In the genomic region with DNA sequence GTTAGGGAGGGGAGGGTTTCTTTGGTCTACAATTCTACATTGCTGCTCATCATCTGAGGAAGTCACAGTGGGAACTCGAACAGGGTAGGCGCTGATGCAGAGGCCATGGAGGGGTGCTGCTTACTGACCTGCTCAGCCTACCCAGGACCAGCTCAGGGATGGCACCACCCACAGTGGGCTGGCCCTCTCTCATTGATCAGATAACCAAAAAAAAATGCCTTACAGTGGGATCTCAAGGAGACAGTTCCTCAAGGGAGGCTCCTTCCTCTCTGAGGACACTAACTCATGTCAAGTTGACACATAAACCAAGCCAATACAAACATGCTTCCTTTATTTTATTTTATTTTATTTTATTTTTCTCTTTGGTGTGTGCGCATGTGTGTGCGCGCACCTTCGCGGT, we compare ENCODE assay signal across 7 mouse cellular contexts.
A peak's percentile ranks its signal among the peaks of the same experiment; 100 is the strongest.
DNase-seq lines count a peak whose midpoint lies in the region; ATAC-seq and TF ChIP-seq lines count a peak whose summit lies in the region.

No protein-coding gene starts in this region.

- H3K27me3 ChIP-seq in embryonic facial prominence, embryonic 15.5 days = no peaks in the 10 kb centered on the region

- peaks cover 59% of the 10 kb centered on the region for H3K4me1 ChIP-seq in bone marrow macrophage, adult 2 months (ENCODE audit: control insufficient read depth, insufficient read depth, low read length)
- peaks cover 35% of the 10 kb centered on the region for H3K4me1 ChIP-seq in embryonic facial prominence, embryonic 15.5 days

- H3K4me3 ChIP-seq in layer of hippocampus, adult 2 months = no peak overlapping the region
- H3K4me3 ChIP-seq in bone marrow macrophage, adult 2 months (ENCODE audit: insufficient read depth, low read length) = no peak overlapping the region
- H3K4me3 ChIP-seq in embryonic facial prominence, embryonic 15.5 days (replicated peaks) = no peak overlapping the region
- H3K4me3 ChIP-seq in macrophage (ENCODE audit: inconsistent target) = no peak overlapping the region

- no peak for ATAC-seq in embryonic facial prominence, embryonic 15.5 days (ENCODE audit: insufficient number of reproducible peaks, low FRiP score, low TSS enrichment, low read depth)

- peaks cover 30% of the 10 kb centered on the region for H3K36me3 ChIP-seq in embryonic facial prominence, embryonic 15.5 days
- H3K36me3 ChIP-seq in macrophage (ENCODE audit: inconsistent target) = peaks cover 19% of the 10 kb centered on the region; the same call in 1 of the 2 replicates

- TF ChIP-seq POLR2A in bone marrow macrophage, adult 2 months (IDR thresholded peaks at IDR 0.05; ENCODE audit: borderline replicate concordance, low read depth, low read length) = no peak

- no peak for TF ChIP-seq CTCF in layer of hippocampus, adult 2 months (conservative IDR thresholded peaks at IDR 0.05)
- TF ChIP-seq CTCF in bone marrow macrophage, adult 2 months (IDR thresholded peaks at IDR 0.05; ENCODE audit: low read depth, low read length) = no peak

- no peak overlapping the region for H3K4me2 ChIP-seq in embryonic facial prominence, embryonic 15.5 days (replicated peaks)

- DNase-seq in layer of hippocampus, adult 2 months (ENCODE audit: low spot score in 2 of 2) = no peak
- DNase-seq in layer of hippocampus, adult 11-12 months (ENCODE audit: low spot score) = no peak
- DNase-seq in right cerebral cortex, postnatal 4 days = no peak
- no peak for DNase-seq in lung, postnatal 25 days (ENCODE audit: low spot score)

- peaks cover 81% of the 10 kb centered on the region for H3K79me2 ChIP-seq in macrophage (ENCODE audit: inconsistent target)

- WGBS in embryonic facial prominence, embryonic 15.5 days = 89% methylated on average over 7 of the region's 7 CpGs
- 87% methylated on average over 3 of the region's 7 CpGs for WGBS in macrophage (ENCODE audit: missing documents)

- no peak overlapping the region for H3K9ac ChIP-seq in embryonic facial prominence, embryonic 15.5 days

- H3K9me3 ChIP-seq in embryonic facial prominence, embryonic 15.5 days (replicated peaks) = no peaks in the 10 kb centered on the region

- H3K27ac ChIP-seq in layer of hippocampus, adult 2 months = peak overlapping the region; percentile 88
- H3K27ac ChIP-seq in bone marrow macrophage, adult 2 months (ENCODE audit: insufficient read depth, low read depth, low read length) = peak overlapping the region; percentile 97
- peak overlapping the region; percentile 96 for H3K27ac ChIP-seq in embryonic facial prominence, embryonic 15.5 days (replicated peaks)
- peak overlapping the region; percentile 90 for H3K27ac ChIP-seq in macrophage
